Mouse (Mus musculus) brain, embryonic 14.5 days (tissue): Measurements from ENCODE around the gene Smurf1. TPM values are rescaled to one million over a fixed set of nuclear protein-coding genes. Genes with fewer than 3 reads are reported as not detected.

Experiments used
- DNase-seq: peaks from one replicate; pipeline ENCODE4 v3.0.0-alpha.2; 2011; ENCODE audit warnings: low read depth
- CTCF ChIP-seq: fragments of 200-500 bp; IDR thresholded peaks from 2 replicates; pipeline ENCODE4 v1.5.1; 2012; ENCODE audit warnings: inconsistent platforms, mild to moderate bottlenecking, moderate library complexity, borderline replicate concordance; ENCODE audit not compliant: insufficient read depth, insufficient read length; ENCODE audit errors: extremely low read depth
- POLR2A ChIP-seq: fragments of 200-500 bp; IDR thresholded peaks from 2 replicates; pipeline ENCODE4 v1.6.1; 2012; ENCODE audit warnings: mild to moderate bottlenecking, inconsistent platforms, borderline replicate concordance; ENCODE audit not compliant: poor library complexity, insufficient read depth, insufficient read length, severe bottlenecking; ENCODE audit errors: extremely low read depth
- polyA plus RNA-seq: library from polyadenylated mRNA; depleted of rRNA; stranded (reverse); fragments of >200 nt; gene quantifications from 2 replicates; pipeline ENCODE4 v1.2.3, GENCODE M21; 2012

Smurf1 gene
- polyA plus RNA-seq, 1 experiment = 65.4 TPM

GRCm38 (mm10) chr5:144875227-144875626, 90.4 kb downstream of the Smurf1 start:
- no peak for TF ChIP-seq POLR2A
- no peak for DNase-seq

- no peak for DNase-seq
Measured at GRCm38 (mm10) chr5:144872867-144873266, 92.8 kb downstream of the Smurf1 start.

GRCm38 (mm10) chr5:144872326-144872725, 93.3 kb downstream of the Smurf1 start:
- TF ChIP-seq POLR2A (no peak), CTCF (no peak)
- no peak for DNase-seq

More at GRCm38 (mm10) chr5:144872867-144873266, 92.8 kb downstream of the Smurf1 start:
- TF ChIP-seq CTCF (no peak), POLR2A (no peak)

- DNase-seq = no peak
- TF ChIP-seq CTCF (peak; percentile 29; the same call in 1 of the 2 replicates), POLR2A (no peak)
Measured at GRCm38 (mm10) chr5:144871775-144872174, 93.9 kb downstream of the Smurf1 start.

- TF ChIP-seq CTCF (no peak), POLR2A (no peak)
- no peak for DNase-seq
Measured at GRCm38 (mm10) chr5:144870782-144871181, 94.9 kb downstream of the Smurf1 start.

- TF ChIP-seq POLR2A (no peak), CTCF (no peak)
- DNase-seq = no peak
Measured at GRCm38 (mm10) chr5:144869466-144869865, 96.2 kb downstream of the Smurf1 start.

- TF ChIP-seq POLR2A (no peak), CTCF (peak; percentile 58; the same call in 1 of the 2 replicates)
Measured at GRCm38 (mm10) chr5:144866923-144867322, 98.7 kb downstream of the Smurf1 start.

GRCm38 (mm10) chr5:144860913-144861312, 104.7 kb downstream of the Smurf1 start:
- DNase-seq = no peak
- no peak for TF ChIP-seq CTCF
- TF ChIP-seq POLR2A = no peak

More at GRCm38 (mm10) chr5:144866923-144867322, 98.7 kb downstream of the Smurf1 start:
- DNase-seq = peak; percentile 24

- no peak for TF ChIP-seq CTCF
- no peak for TF ChIP-seq POLR2A
- no peak for DNase-seq
Measured at GRCm38 (mm10) chr5:144859284-144859683, 106.4 kb downstream of the Smurf1 start.

- DNase-seq = no peak
- no peak for TF ChIP-seq CTCF
- no peak for TF ChIP-seq POLR2A
Measured at GRCm38 (mm10) chr5:144858527-144858926, 107.1 kb downstream of the Smurf1 start.

- DNase-seq = peak; percentile 21
- TF ChIP-seq CTCF = no peak
- TF ChIP-seq POLR2A = no peak
Measured at GRCm38 (mm10) chr5:144855936-144856335, 109.7 kb downstream of the Smurf1 start.

- no peak for DNase-seq
- TF ChIP-seq POLR2A = no peak
- 0 out of 2 replicates have a peak, but pooled peaks have one; percentile 2 for TF ChIP-seq CTCF
Measured at GRCm38 (mm10) chr5:144853931-144854330, 111.7 kb downstream of the Smurf1 start.
